Mouse (Mus musculus): Measurements from ENCODE around the gene Pga5.

Gene Pga5

GRCm38 (mm10) chr19:10677915-10678771 is at the start of gene Pga5:
Gene Pga5 (minus strand): TSS chr19:10678071.
- no peak for DNase-seq (ENCODE audit: extremely low read depth, low read depth, low spot score)

GRCm38 (mm10) chr19:10724629-10725363 is 46.9 kb upstream of the Pga5 start:
- no peak for DNase-seq (ENCODE audit: extremely low read depth, low read depth, low spot score)

DNA sequence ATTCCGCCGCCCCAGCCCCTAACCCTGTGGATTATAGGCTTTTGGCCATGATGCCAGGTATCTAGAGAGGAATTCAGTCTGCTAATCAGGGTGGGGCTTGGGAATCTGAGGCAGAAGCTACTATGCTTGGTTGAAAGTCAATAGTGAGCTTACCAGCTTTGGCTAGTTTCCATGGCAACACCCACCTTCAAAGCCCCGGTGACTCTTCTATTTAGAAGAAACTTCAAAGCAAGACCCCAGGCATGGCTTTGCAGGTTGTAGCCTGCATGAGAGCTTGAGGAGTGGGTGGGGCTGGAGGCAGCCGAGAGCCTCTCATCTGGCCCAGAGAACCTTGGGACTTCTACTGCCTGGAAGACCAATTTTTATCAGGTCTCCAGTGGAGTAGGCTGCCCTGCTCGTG is 45.8 kb upstream of the Pga5 start:
- no peak for DNase-seq (ENCODE audit: extremely low read depth, low read depth, low spot score)

- no peak for DNase-seq (ENCODE audit: extremely low read depth, low read depth, low spot score)
Measured at GRCm38 (mm10) chr19:10723084-10723483, 45.2 kb upstream of the Pga5 start.

DNA sequence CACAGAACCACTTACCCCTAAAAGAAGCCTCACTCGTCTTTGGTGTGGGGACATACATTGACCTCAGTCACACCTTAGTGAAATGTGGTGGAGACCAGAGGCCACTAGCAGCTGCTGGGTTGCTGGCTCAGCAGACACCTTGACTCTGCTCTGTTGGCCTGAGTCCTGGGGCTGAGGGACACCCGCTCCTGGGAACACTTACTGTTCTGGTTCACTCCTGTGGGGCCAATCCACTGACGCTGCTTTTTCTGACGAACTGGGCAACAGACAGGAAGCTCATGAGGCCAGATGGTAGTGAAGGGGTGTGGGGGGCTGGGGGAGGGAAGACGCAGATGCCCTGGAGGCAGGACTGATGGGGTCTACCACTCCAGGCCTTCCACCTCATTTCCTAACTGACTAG is 43.2 kb upstream of the Pga5 start:
- DNase-seq (ENCODE audit: extremely low read depth, low read depth, low spot score), result no peak

DNA sequence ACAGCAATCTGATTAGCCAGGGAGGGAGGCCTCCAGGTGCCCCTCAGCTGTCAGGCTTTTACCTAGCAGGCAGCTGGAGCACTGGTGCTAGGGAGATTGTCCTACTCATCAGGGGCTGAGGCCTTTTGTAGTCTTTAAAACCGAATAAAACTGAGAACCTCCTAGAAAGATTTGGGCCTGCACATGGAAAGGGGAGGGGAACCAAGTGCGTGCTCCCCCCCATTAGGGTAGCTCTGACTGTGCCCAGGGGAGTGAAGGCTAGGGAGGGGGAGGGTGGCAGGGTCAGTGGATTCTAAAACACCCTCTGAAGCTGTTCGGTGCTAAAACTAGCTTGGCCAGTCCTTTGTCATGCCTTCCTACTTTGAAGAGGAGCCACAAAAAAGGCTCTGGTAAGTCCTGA is 42.7 kb upstream of the Pga5 start:
- no peak for DNase-seq (ENCODE audit: extremely low read depth, low read depth, low spot score)

- no peak for DNase-seq (ENCODE audit: extremely low read depth, low read depth, low spot score)
Measured at GRCm38 (mm10) chr19:10719751-10720150, 41.9 kb upstream of the Pga5 start.

- DNase-seq (ENCODE audit: extremely low read depth, low read depth, low spot score), result no peak
Measured at GRCm38 (mm10) chr19:10718251-10718775, 40.4 kb upstream of the Pga5 start.

DNA sequence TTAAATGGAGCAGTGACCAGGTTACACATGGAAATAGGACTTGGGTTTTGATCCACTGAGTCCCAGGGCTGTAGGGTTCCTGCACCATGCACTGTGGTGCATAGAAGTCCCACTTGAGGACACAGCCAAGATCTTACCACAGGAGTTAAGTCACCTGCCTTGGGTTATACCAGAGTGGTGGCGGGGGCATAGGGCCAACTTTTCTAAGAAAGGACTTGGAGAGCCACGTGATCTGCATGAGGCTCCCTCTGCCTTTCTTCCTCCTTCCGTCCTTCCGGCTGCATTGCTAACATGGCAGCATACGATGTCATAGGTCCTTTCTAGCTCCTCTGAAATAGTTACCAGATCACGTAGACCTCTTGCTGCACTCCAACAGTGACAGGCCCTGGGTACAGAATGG is 37.6 kb upstream of the Pga5 start:
- no peak for DNase-seq (ENCODE audit: extremely low read depth, low read depth, low spot score)

DNA sequence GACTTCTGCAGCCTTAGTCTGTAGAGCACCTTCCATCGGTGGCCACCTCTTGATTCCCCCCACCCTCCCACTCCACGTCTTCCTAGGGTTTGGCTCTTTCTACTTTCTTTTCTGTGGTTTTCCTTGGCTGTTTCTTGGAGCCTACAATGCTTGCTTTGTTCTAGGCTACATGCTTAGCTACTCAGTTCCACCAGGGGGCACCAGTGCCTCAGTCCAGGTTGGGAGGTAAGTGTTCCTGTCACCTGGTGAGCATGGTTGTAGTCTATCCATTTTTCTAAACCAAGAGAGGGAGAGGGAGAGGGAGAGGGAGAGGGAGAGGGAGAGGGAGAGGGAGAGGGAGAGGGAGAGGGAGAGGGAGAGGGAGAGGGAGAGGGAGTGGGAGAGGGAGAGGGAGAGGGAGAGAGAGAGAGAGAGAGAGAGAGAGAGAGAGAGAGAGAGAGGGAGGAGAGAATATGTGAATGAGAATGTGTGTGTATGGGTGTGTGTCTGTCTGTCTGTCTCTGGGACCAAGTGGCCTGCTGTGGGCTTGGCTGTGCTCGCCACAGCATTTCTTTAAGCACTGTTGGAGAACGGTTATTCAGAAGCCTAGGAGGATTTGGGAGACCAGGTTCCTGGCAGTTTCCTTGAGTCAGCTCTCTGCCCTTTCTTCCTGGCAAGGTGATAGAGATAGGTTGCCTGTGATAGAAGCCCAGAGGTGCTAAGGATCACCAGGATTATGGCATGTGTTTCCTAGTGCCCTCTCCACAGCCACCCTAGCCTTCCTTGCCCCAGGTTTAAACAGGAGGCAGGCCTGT is 37.0 kb upstream of the Pga5 start:
- DNase-seq (ENCODE audit: extremely low read depth, low read depth, low spot score), result no peak

DNA sequence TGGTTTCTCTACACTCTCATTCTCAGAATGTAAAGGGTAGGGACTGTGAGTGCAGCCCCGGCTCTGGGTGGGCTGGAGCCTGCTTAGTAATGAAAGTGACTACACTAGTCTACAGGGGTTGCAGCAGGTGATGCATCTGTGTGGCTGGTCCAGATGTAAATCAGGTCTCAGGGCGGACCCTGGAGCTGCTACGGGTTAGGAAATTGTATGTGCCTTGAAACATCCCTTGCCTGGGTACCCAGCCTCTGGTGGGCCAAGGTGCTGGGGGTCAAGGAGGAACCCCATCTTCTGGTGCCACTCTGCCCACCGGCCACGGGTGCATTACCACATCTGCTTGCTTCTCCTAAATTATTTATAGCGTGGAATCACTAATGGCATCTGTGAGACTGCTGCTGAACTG is 36.3 kb upstream of the Pga5 start:
- no peak for DNase-seq (ENCODE audit: extremely low read depth, low read depth, low spot score)

DNA sequence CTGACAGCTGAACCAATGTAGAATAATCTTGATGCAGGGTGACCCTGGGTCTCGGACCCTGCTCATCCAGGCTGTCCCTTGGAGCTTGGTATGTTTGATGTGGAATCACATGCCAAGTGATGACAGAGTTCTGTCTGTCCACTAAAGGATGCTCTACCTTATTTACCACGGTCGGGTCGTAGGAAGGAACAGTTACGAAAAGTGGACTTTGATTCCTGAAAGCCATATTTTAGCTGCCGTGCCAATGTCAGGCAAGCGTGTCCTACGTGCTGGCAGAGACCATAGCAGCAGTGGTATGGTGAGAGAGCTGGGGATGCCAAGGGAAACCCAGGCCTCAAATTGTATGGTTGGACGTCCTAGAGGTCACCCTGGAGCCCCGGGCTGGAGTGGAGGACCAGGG is 35.7 kb upstream of the Pga5 start:
- no peak for DNase-seq (ENCODE audit: extremely low read depth, low read depth, low spot score)

- DNase-seq (ENCODE audit: extremely low read depth, low read depth, low spot score), result no peak
Measured at GRCm38 (mm10) chr19:10712646-10713045, 34.8 kb upstream of the Pga5 start.

- no peak for DNase-seq (ENCODE audit: extremely low read depth, low read depth, low spot score)
Measured at GRCm38 (mm10) chr19:10712194-10712593, 34.3 kb upstream of the Pga5 start.

DNA sequence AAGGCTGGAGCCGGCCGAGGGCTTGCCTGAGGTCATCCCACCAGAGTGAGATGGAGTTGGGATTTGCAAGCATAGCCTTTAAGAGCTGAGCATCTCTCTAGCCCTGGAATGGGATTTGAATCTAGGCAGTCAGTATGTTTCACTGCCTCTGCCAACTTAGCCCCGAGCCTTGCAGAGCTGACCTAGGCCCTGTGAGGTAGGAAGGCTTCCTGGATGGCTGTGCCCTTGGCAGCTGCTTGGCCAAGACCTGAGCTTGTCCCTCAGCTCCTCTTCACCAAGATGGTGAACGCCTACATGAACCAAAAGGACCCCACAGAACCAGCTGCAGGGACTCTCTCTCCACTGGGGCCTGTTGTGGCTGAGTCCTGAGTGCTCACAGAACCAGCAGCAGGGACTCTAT is 32.9 kb upstream of the Pga5 start:
- no peak for DNase-seq (ENCODE audit: extremely low read depth, low read depth, low spot score)

GRCm38 (mm10) chr19:10710088-10710511 is 32.2 kb upstream of the Pga5 start:
- no peak for DNase-seq (ENCODE audit: extremely low read depth, low read depth, low spot score)

DNA sequence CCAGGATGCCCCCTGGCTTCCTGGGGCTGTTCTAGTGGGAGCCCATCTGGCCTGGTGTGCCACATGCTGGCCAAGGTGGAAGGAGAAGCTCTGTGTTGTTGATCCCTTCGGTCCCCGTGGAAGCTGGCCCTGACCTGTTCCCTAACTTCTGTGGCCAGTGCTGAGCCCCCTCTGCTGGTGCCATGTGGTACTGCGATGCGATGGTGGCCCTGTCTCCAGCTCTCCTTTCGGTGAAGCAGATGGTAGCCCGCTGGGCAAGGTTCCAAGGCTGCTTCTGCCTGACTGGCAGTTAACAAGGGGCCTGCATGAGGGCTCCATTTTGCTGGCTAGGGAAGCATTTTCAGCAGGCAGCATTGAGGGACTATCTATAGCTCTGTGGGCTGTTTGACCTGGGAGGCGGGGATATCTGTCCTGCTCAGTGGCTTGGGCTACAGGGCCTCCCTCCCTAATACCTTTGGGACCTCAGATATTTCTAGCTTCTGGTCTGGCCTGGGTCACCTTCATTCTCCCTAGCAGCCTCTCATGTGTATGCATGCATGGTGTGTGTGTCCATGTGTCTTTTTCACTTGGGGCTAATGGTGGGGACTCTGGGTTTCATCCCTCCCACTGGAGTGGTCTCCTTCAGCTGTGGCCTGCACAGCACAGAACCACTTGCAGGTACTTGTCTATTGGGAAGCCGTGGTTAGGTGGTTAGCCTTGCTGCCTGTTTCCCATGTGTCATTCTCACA is 31.7 kb upstream of the Pga5 start:
- DNase-seq (ENCODE audit: extremely low read depth, low read depth, low spot score), result no peak

DNA sequence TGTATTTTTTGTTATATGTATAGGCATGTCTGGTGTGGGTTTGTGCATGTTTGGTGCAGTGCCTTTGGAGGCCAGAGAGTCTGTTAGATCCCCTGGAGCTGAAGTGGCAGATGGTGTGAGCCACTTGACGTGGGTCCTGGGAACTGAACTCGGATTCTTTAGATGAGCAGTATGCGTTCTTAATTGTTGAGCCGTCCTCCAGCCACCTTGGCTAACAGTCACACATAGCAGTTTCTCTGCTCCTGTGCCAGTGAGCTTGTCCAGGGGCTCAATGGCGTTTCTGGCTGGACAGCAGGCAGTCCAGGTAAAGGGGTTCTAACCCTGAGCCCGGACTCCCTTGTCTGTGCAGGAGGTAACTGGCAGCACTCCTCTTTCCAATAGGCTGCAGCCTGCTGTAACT is 31.0 kb upstream of the Pga5 start:
- no peak for DNase-seq (ENCODE audit: extremely low read depth, low read depth, low spot score)

- DNase-seq (ENCODE audit: extremely low read depth, low read depth, low spot score), result no peak
Measured at GRCm38 (mm10) chr19:10707881-10708280, 30.0 kb upstream of the Pga5 start.

DNA sequence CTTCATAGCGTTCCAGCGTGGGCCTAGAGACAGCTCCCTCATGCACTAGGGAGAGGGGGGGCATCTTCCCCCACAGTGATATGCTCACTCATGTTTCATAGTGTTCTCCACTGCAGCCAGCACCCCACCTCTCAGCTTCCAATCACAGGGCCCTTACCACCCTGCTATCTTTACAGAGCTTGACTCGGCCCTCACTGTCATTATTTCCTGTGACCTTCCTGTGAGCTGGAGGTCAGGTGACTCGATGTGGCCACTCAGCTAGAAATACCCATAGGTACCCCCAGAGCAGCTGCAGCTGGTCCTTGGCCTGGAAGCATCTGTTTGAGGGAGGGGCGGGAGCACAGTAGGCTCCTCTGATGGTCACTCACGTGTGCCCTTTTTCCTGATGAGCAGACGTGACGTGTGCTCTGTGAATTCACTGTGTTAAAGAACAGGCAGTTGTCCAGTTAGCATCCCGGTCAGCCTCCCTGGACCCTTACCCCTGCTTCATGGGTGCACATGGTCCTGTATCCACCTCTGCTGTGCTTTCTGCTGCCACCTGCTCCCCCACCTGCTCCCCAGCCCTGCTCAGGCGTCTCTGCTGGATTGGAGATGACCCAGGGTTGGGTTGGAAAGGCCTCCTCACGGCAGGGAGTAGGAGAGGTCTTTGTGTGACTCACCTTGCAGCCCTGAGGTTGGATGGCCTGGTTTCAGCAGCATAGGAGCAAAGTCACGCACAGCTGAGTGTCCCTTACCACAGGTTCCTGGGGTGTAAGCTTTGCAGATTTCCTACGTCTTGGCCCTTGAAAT is 29.4 kb upstream of the Pga5 start:
- no peak for DNase-seq (ENCODE audit: extremely low read depth, low read depth, low spot score)

All from fat pad, adult 2 months (tissue).